Mouse (Mus musculus) Muller cell, postnatal 12 days (primary cell): ENCODE data around the gene Cebpa.
A peak's percentile ranks its signal among the peaks of the same experiment; 100 is the strongest.

Source experiments
- DNase-seq: peaks from one replicate; pipeline ENCODE4 v3.0.0-alpha.2; 2015; ENCODE audit errors: inconsistent ontology term

The Cebpa gene

DNA sequence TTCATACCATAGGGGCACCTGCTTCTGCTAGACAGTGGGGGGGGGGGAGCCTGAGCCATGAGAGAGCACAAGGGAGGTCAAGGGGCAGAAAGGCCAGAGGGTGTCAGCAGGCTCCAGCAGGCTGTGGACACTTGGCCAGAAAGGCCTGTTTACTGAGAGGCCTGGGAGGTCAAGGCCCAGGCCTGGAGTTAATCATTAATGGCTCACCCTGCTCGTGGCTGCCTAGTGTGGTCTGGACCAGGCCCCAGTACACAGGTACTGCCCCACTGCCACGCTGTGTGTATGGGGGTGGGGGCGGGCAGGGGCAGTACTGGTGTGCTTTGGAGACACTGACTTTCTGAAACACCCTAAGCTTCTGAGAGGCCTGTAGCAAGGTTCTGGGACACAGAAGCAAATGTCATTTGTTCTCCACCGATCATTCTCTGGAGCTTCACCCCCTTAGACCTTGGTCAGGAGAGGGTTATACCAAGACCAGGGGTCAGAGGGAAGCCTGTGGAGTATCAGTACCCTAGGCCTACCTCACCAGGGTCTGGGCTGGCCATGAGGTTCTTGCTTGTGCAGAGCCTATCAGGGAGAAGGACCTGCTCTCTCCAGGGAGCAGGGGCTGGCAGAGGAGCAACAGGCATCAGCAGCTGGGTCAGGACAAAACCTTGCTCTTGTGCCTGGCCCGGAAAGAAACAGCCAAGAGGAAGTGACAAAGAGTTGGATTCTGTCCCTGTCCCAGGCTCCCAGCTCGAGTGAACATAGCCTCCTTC, 24.9 kb downstream of the Cebpa start:
- DNase-seq = no peak

DNA sequence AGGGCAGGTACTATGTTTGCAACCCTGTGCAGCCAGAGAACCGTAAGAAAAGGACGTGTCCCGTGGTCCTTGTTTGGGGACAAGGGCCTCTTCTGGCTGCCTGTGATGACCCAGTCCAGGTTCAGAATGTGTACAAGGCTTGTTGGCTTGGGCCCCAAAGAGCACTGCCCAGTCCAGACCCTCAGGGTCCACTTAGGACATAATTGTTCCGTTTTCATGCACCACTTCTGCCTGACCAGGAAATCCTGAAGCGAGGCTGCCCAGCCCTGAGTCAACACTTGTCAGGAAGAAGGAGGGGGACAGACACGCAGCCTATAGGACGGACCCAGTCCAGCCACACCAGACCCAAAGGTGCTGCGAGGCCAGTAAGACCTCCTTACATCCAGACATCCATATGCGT, 26.0 kb downstream of the Cebpa start:
- no peak for DNase-seq

- DNase-seq = no peak
These were observed 27.2 kb downstream of the Cebpa start for GRCm38 (mm10) chr7:35146269-35146668.

DNA sequence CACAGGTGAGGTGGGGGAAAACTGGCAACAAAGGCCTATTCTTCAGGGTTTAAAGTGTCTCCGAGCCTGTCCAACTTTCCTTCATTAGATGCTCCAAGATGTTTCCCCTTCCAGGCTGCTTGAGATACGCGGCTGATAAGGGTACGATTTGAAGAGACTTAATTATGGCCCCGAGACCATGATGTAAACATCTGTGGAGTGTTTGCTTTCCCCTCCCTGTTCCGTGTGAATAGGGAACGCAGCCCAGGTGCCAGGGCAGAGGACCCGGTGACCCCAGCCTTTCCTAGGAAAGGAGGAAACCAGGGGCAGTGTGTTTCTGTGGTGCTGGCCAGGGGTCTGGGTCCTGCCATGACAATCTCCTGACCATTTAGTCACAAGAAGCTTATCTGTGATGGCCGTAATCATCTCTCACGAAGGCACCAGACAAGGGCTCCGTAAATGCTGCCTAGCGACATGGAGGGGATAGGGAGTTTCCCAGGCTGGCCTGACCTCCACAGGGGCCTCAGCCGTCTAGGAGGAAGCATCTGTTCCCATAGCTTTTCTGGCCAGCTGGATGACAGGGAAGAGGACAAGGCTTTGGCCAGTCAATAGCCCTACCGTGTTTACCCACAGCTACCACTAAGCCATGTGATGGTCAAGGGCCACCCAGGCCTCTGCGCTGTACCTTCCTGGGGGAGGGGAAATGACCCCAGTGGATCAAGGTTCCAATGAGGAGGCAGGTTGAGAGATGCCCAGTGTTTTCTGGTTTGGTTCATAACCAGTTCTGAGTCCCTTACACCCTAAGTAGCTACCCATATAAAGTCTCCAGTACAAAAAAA, 30.7 kb downstream of the Cebpa start:
- no peak for DNase-seq

DNA sequence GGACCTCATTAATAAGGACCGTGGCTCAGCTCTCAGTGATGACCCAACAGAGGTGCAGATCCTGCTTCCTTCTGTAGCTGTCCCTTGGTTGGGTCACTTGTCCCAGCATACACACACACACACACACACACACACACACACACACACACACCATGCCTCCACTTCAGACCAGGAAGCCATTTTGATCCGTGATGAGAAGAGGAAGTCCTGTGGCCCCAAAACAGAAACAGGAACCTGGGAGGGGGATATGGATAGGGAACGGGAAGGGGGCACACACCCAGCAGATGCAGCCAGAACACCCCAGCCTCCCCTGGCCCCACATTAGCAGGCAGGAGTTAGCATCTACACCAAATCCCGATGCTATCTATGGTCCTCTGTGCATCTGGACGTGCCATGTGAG, 31.8 kb downstream of the Cebpa start:
- no peak for DNase-seq

DNA sequence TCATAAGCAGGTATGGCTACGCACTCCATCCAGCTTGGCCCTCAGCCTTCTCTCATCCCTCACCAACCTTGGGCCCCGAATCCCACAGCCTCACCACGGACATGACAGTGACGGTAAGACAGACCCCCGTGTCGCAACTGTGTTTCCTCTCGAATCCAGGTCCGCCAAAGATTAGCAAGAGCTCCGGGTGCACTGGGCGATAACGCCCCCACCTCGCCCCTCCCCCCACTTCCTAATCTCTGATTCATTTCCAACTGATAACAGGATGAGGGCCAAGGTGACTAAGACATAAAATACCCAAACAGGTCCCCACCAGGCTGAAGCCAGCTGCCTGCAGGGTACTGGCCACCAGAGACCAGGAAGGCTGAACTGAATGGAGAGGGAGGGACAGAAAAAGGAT, 35.4 kb downstream of the Cebpa start:
- DNase-seq = no peak

DNA sequence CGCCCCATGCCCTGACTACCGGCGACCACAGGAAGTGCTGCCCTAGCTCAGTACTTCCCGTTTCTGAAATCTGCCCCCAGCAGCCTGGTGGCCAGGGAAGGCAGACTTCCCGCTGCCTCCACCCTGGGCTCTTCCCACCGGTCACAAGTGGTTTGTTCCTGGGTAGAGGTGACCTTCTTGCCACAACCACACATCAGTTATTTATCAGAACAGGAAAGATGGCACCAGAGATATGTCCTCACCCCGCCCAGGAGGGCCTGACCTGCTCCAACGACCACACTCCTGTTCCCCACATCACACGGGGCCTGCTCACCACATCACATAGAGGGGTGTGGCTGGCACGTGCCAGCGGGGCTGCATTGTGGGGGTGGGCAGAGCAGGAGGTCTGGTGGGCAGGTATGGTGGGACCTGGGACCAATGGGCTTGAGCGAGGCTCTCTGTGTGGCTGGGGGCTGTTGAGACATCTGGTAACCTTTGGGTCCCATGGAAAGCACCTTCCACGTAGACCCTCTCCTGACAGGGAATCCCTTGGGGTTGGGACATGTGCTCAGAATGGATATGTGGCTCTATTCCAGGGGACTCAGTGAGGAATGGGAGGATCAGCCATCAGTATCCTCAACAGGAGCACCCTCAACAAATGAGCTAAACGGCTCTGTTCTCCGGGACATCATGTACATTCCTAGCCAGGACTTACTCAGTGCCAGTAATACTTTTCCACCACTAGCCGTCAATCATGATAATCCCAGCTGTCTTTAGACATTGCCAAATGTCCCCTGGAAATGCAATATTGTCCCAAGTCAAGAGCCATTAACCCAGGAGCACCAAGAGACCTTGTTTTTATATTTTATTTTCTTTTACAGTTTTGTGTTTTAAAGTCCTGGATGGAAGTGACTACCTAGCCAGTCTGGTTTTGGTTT, 37.7 kb downstream of the Cebpa start:
- no peak for DNase-seq

- no peak for DNase-seq
These were observed 38.4 kb downstream of the Cebpa start for GRCm38 (mm10) chr7:35157512-35157911.

- DNase-seq = no peak
These were observed 43.4 kb downstream of the Cebpa start for GRCm38 (mm10) chr7:35162443-35162842.

- peak; percentile 87 for DNase-seq
These were observed 44.5 kb downstream of the Cebpa start for GRCm38 (mm10) chr7:35163600-35163999.

DNA sequence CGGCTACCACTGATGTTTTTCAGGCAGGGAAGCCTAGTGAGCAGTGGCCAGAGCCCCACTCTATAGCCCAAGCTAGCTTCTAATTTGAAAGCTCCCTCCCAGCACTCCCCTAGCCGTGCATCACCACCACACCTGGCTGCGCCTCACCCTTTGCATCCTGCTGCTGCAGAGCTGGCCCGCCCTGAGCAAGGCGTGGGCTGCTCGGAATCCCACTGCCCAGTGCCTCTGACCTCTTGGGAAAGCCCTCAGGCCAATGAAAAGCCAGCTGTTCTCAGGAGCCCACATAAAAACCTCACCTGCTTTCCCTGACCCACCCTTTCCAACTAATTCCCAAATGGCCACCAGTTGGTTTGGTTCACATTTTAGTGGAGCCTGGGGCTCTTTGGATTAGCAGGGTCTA, 45.0 kb downstream of the Cebpa start:
- no peak for DNase-seq

GRCm38 (mm10) chr7:35166988-35167387, 47.9 kb downstream of the Cebpa start:
- DNase-seq = no peak

DNA sequence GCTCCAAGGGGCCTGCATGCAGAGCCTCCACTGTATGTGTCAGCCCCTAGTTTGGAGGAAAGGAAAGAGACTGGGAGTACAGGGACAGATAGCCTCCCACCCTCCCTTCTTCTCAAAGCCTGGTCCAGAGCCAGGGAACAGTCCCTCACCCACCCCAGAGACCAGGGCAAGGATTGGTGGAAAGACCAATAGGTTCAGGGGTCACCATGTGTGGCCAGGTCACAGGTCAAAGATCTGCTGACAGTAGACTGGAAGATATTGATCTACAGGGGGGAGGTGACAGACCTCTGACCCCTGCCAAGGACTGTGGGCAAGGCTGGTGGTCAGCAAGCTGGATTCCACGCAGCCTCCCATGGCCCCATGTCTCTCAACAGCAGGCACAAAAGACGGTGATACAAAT, 48.8 kb downstream of the Cebpa start:
- DNase-seq = no peak

- peak; percentile 66 for DNase-seq
These were observed 50.2 kb downstream of the Cebpa start for GRCm38 (mm10) chr7:35169341-35169740.
